Mouse (Mus musculus) lung, postnatal 0 days (tissue): Measurements from ENCODE around the gene Prmt8.

ENCODE experiments used
- CTCF ChIP-seq: IDR thresholded peaks from 2 replicates; pipeline ENCODE4 v1.5.1; 2016; ENCODE audit warnings: antibody characterized with exemption, mild to moderate bottlenecking
- EP300 ChIP-seq: IDR thresholded peaks from 2 replicates; pipeline ENCODE4 v1.6.1; 2016; ENCODE audit warnings: antibody characterized with exemption, mild to moderate bottlenecking, control low read depth

DNA sequence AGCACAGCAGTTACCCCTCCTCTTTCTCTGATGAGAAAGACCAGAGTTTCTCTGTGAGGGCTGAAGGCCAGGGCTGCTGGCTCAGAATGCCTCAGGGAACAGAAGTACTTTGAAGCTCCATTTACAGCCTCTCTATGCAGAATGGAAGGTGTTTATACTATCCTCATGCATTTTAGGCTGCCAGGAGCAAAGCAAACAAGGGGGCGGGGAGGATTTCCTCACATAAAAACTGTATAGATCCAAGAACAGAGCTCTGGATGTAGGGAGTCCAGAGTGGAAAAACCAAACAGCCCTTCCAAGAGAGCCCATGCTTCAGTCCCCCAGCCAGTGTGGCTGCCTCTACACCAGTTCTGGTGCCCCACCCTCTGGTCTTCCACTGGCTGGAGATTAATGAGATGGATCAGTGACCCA is 61.0 kb downstream of the Prmt8 start:
- no peak for TF ChIP-seq CTCF
- TF ChIP-seq EP300, result no peak
